Mouse (Mus musculus) myocyte (in vitro differentiated cells): ENCODE results near the gene Bms1. TPM values are rescaled to one million over a fixed set of nuclear protein-coding genes. Genes with fewer than 3 reads are reported as not detected.

Experiments
- H3K27me3 ChIP-seq: one replicate; pipeline ENCODE4 v1.6.1; 2011; ENCODE audit not compliant: control insufficient read depth, insufficient read depth, insufficient read length
- H3K36me3 ChIP-seq: one replicate; pipeline ENCODE4 v1.6.1; 2011; ENCODE audit not compliant: control insufficient read depth, insufficient read depth
- H3K4me2 ChIP-seq: one replicate; pipeline ENCODE4 v1.6.1; 2011; ENCODE audit warnings: low read depth, control low read depth
- H3K4me3 ChIP-seq: one replicate; pipeline ENCODE4 v1.5.1; 2011; ENCODE audit warnings: mild to moderate bottlenecking, control low read depth, moderate library complexity
- H3K79me2 ChIP-seq: one replicate; pipeline ENCODE4 v1.6.1; 2011; ENCODE audit not compliant: control insufficient read depth, insufficient read depth
- H3ac ChIP-seq: one replicate; pipeline ENCODE4 v1.6.1; 2011; ENCODE audit not compliant: control insufficient read depth, insufficient read length
- CEBPB ChIP-seq: IDR thresholded peaks from 2 replicates; pipeline ENCODE4 v1.6.1; 2011; ENCODE audit warnings: mild to moderate bottlenecking, moderate library complexity; ENCODE audit not compliant: poor library complexity, insufficient read depth, severe bottlenecking
- E2F4 ChIP-seq: IDR thresholded peaks from one replicate; pipeline ENCODE4 v1.6.1; 2011; ENCODE audit warnings: mild to moderate bottlenecking, control low read depth, moderate library complexity; ENCODE audit not compliant: insufficient read depth
- MAX ChIP-seq: IDR thresholded peaks from one replicate; pipeline ENCODE4 v1.6.1; 2011; ENCODE audit warnings: low read depth, mild to moderate bottlenecking, control low read depth
- MYOD1 ChIP-seq, 3 experiments: IDR thresholded peaks; one replicate each; pipeline ENCODE4 v1.6.1; 2011; ENCODE audit warnings: control low read depth in 2 of 3, low read depth in 2 of 3, mild to moderate bottlenecking in 2 of 3, moderate library complexity in 1 of 3; ENCODE audit not compliant: insufficient read length in 2 of 3, control insufficient read depth in 1 of 3
- MYOG ChIP-seq, 3 experiments: IDR thresholded peaks; one replicate each; pipeline ENCODE4 v1.6.1; 2011; ENCODE audit warnings: control low read depth in 2 of 3, low read depth in 2 of 3, mild to moderate bottlenecking in 2 of 3; ENCODE audit not compliant: insufficient read length in 2 of 3, control insufficient read depth in 1 of 3, insufficient read depth in 1 of 3
- POLR2A ChIP-seq: IDR thresholded peaks from one replicate; pipeline ENCODE4 v1.6.1; 2011; ENCODE audit warnings: low read depth, mild to moderate bottlenecking, control low read depth, moderate library complexity; ENCODE audit not compliant: insufficient read length
- POLR2AphosphoS2 ChIP-seq: IDR thresholded peaks from one replicate; pipeline ENCODE4 v1.6.1; 2011; ENCODE audit warnings: low read depth, control low read depth; ENCODE audit not compliant: insufficient read length
- REST ChIP-seq: IDR thresholded peaks from one replicate; pipeline ENCODE4 v1.6.1; 2011; ENCODE audit warnings: mild to moderate bottlenecking, control low read depth, moderate library complexity; ENCODE audit not compliant: insufficient read depth, insufficient read length
- SRF ChIP-seq: IDR thresholded peaks from one replicate; pipeline ENCODE4 v1.6.1; 2011; ENCODE audit warnings: low read depth; ENCODE audit not compliant: control insufficient read depth, insufficient read length
- TCF12 ChIP-seq: IDR thresholded peaks from one replicate; pipeline ENCODE4 v1.6.1; 2011; ENCODE audit warnings: mild to moderate bottlenecking, control low read depth; ENCODE audit not compliant: poor library complexity, insufficient read depth, severe bottlenecking
- TCF3 ChIP-seq: IDR thresholded peaks from one replicate; pipeline ENCODE4 v1.6.1; 2011; ENCODE audit warnings: low read depth, control low read depth; ENCODE audit not compliant: insufficient read length
- USF1 ChIP-seq: IDR thresholded peaks from one replicate; pipeline ENCODE4 v1.6.1; 2011; ENCODE audit warnings: low read depth, mild to moderate bottlenecking, control low read depth, moderate library complexity
- polyA plus RNA-seq: library from polyadenylated mRNA; unstranded; fragments of >200 nt; fragmentation: generic; extraction: Trizol; gene quantifications from one replicate; pipeline ENCODE4 v1.2.1, GENCODE M21; 2012; ENCODE audit warnings: missing spikeins

The Bms1 gene
- polyA plus RNA-seq, 1 experiment: 15.8 TPM

- Histone ChIP-seq H3K27me3 (no peaks in the 10 kb centered on the region), H3K4me3 (no peak overlapping the region), H3K4me2 (no peak overlapping the region), H3K79me2 (no peaks in the 10 kb centered on the region), H3ac (no peak overlapping the region), H3K36me3 (no peaks in the 10 kb centered on the region)
- no peak for TF ChIP-seq REST
- no peak for TF ChIP-seq POLR2AphosphoS2
- no peak for TF ChIP-seq CEBPB
- TF ChIP-seq USF1: no peak
- no peak for TF ChIP-seq MYOD1 (IDR thresholded peaks at IDR 0.05; ENCODE audit: control insufficient read depth in 1 of 3, insufficient read length in 2 of 3, low read depth in 2 of 3)
- TF ChIP-seq TCF3: no peak
- TF ChIP-seq MYOG (IDR thresholded peaks at IDR 0.05; ENCODE audit: control insufficient read depth in 1 of 3, insufficient read depth in 1 of 3, insufficient read length in 2 of 3, low read depth in 2 of 3): no peak
- TF ChIP-seq MAX: no peak
Observed at GRCm38 (mm10) chr6:118336541-118337480, 82.5 kb downstream of the Bms1 start.

GRCm38 (mm10) chr6:118335934-118336450 is 83.3 kb downstream of the Bms1 start:
- Histone ChIP-seq H3K4me2 (no peak overlapping the region), H3K36me3 (no peaks in the 10 kb centered on the region), H3K4me3 (no peak overlapping the region), H3K79me2 (no peaks in the 10 kb centered on the region), H3ac (no peak overlapping the region), H3K27me3 (no peaks in the 10 kb centered on the region)
- TF ChIP-seq MAX: no peak
- TF ChIP-seq CEBPB: no peak

DNA sequence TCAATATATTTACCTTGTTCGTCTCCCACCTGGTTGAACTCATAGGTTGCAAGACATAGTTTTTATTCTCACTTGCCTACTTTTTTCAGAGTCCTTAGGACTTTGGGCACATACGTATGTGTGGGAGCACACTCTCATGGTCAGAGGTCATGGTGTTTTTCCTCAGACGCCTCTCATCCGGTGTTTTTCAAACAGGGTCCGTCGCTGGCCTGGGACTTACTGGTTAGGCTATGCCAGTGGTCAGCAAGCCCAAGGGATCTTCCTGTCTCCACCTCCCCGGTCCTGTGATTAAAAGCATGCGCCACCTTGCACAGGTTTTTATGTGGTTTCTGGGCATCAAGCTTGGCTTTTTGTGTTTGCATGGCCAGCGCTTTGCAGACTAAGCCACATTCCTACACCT is 85.4 kb downstream of the Bms1 start:
- TF ChIP-seq TCF3 (no peak), SRF (no peak), MAX (no peak), POLR2A (no peak), MYOG (IDR thresholded peaks at IDR 0.05; ENCODE audit: control insufficient read depth in 1 of 3, insufficient read depth in 1 of 3, insufficient read length in 2 of 3, low read depth in 2 of 3) (no peak), REST (no peak), USF1 (no peak), TCF12 (no peak), POLR2AphosphoS2 (no peak), E2F4 (no peak), MYOD1 (IDR thresholded peaks at IDR 0.05; ENCODE audit: control insufficient read depth in 1 of 3, insufficient read length in 2 of 3, low read depth in 2 of 3) (no peak), CEBPB (no peak)
- Histone ChIP-seq H3K36me3 (no peaks in the 10 kb centered on the region), H3K4me3 (no peak overlapping the region), H3K27me3 (no peaks in the 10 kb centered on the region), H3K4me2 (no peak overlapping the region), H3ac (no peak overlapping the region), H3K79me2 (no peaks in the 10 kb centered on the region)

Other genes starting within 250 kb of the Bms1 start
- 1.8 TPM for gene Ret, start 221.8 kb downstream of the Bms1 start, polyA plus RNA-seq
- 1.2 TPM for gene Zfp248, start 36.1 kb upstream of the Bms1 start, polyA plus RNA-seq
- gene Zfp9, start 59.8 kb upstream of the Bms1 start, polyA plus RNA-seq: 2.8 TPM
- gene Ankrd26, start 142.8 kb upstream of the Bms1 start, polyA plus RNA-seq: 0.73 TPM